Mouse (Mus musculus): ENCODE measurements around the gene Tenm4. TPM values are rescaled to one million over a fixed set of nuclear protein-coding genes. Genes with fewer than 3 reads are reported as not detected.

The Tenm4 gene
- polyA plus RNA-seq, 1 experiment from 2014 or later, result 49.9 TPM

DNA sequence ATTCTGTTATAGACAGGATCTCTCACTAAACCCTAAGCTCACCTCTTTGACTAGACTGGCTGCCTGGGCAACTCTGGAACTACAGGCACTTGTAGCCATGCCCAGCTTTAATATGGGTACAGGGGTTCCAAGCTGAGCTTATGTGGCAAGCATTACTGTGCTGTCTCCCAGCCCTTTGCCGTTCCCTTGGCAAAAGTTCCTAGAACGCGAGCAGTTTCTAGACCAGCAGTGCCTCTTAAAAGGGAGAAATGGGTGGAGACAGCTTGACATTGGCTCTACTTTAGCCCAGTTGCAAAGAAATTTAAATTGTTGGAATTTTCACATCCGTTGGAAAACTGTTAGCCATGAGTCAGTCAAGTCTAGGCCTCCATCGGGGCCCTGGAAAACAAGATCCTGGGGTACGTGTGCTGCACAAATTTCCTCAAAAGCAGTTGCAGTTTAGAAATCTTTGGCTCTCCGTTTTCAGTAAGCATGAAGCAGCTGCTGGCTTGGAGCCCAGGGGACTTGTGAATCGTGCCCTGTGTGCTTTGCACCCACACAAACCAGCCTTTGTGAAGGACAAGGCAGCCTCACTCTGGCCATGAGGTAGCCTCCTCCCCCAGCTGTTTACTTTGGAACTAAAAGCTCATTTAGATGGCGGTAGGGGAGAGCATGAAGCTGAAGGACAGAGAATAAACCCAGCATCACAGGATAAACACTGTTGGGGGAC lies 625.1 kb downstream of the Tenm4 start:
- H3K4me3 ChIP-seq, result no peak overlapping the region
- no peaks in the 10 kb centered on the region for H3K27me3 ChIP-seq
- H3K9me3 ChIP-seq, result no peaks in the 10 kb centered on the region
- H3K4me2 ChIP-seq (replicated peaks), result peak overlapping the region; percentile 1
- H3K9ac ChIP-seq, result no peak overlapping the region
- 33% methylated on average over 9 of the region's 9 CpGs for WGBS
- H3K4me1 ChIP-seq, result peaks cover 93% of the 10 kb centered on the region
- peak overlapping the region; percentile 94 for H3K27ac ChIP-seq
- ATAC-seq (ENCODE audit: low FRiP score, low read depth), result peak; percentile 86
- H3K36me3 ChIP-seq, result no peaks in the 10 kb centered on the region

DNA sequence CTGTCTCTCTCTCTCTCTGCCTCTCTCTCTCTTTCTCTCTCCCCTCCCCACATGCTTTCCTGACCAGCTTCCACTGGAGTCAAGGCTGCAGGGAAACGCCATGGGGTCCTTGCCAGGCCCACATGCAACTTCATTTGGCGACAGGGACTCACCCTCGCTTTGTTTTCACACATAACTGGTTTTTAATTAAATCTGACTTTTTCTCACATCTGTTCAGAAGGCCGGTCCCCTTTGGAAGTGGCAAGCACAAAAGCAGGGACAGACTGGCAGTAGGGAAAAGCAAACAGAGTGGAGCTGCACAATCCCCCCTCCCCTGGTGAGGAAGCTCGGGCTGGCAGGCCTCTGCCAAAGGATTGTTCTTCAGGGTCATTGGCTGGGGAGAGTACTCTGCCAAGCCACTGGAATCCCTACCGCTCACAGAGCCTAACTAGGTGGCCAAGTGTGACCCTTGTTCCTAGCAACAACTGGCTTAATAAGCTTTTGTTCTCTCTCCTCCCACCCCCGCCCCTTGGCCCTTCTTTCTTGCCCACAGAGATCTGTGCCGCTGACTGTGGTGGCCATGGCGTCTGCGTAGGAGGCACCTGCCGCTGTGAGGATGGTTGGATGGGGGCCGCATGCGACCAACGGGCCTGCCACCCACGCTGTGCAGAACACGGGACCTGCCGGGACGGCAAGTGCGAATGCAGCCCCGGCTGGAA lies 625.9 kb downstream of the Tenm4 start:
- Histone ChIP-seq H3K4me3 (no peak overlapping the region), H3K27me3 (no peaks in the 10 kb centered on the region), H3K36me3 (no peaks in the 10 kb centered on the region), H3K4me2 (replicated peaks) (peak overlapping the region; percentile 1), H3K4me1 (peaks cover 95% of the 10 kb centered on the region), H3K9me3 (no peaks in the 10 kb centered on the region), H3K27ac (peak overlapping the region; percentile 94), H3K9ac (no peak overlapping the region)
- 62% methylated on average over 20 of the region's 20 CpGs for WGBS
- peak; percentile 37 for ATAC-seq (ENCODE audit: low FRiP score, low read depth)

DNA sequence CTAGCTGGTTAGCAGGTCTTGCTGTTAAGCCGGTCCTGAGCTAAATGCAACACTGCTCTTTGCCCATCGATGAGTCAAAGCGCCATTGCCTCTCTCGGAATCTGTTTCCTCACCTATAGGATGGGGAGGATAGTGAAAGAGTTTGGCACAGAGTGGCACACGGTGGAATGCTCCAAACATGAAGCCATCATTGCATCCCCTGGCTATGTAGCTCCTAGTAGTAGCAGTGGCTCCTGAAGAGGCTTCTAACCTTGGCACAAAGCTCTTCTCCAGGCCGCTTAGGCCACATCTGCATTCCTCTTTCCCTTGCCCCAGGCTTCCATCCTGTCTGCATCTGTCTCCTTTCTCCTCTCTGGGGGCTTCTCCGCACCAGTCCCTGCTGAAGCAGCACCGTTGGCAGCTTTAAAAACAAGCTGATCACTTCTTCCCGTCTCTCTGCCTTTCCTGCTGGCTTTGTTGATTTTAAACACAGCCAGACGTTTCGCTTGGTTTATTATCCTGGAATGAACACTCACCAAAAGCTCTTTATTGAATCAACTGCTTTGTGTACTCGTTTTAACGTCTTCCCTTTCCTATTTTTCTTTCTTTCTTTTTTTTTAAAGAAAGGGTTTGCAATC lies 626.8 kb downstream of the Tenm4 start:
- WGBS, result 36% methylated on average over 13 of the region's 13 CpGs
- Histone ChIP-seq H3K9ac (no peak overlapping the region), H3K4me1 (peaks cover 88% of the 10 kb centered on the region), H3K9me3 (no peaks in the 10 kb centered on the region), H3K27me3 (no peaks in the 10 kb centered on the region), H3K36me3 (peaks cover 1% of the 10 kb centered on the region; the same call in 1 of the 2 replicates), H3K4me3 (no peak overlapping the region), H3K27ac (peak overlapping the region; percentile 94), H3K4me2 (replicated peaks) (peak overlapping the region; percentile 14)
- ATAC-seq (ENCODE audit: low FRiP score, low read depth), result no peak

DNA sequence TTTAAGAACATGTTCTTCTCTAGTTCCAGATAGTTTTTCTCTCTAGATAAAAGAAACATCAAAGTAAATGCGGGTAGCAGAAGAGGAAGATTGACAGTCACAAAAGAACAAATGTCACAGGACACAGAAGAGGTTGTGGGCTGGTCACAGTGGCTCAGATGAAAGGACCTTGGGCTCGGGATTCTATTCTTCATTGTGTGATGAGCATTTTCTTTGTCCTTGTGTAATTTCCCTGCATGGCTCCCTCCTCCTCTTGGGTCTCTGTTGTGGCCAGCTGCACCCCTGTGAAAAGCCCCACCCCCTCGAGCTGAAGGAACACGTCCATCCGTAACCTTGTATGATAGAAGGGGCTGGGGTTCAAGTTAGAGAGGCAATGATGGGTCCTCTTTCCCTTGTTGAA lies 628.8 kb downstream of the Tenm4 start:
- Histone ChIP-seq H3K9me3 (no peaks in the 10 kb centered on the region), H3K4me3 (no peak overlapping the region), H3K9ac (no peak overlapping the region), H3K4me1 (peaks cover 70% of the 10 kb centered on the region), H3K27ac (0 out of 2 replicates have a peak overlapping the region, but pooled peaks have one; percentile 15), H3K4me2 (replicated peaks) (no peak overlapping the region), H3K36me3 (peaks cover 6% of the 10 kb centered on the region; the same call in 1 of the 2 replicates), H3K27me3 (no peaks in the 10 kb centered on the region)
- no peak for ATAC-seq (ENCODE audit: low FRiP score, low read depth)
- WGBS, result 74% methylated on average over 5 of the region's 5 CpGs

DNA sequence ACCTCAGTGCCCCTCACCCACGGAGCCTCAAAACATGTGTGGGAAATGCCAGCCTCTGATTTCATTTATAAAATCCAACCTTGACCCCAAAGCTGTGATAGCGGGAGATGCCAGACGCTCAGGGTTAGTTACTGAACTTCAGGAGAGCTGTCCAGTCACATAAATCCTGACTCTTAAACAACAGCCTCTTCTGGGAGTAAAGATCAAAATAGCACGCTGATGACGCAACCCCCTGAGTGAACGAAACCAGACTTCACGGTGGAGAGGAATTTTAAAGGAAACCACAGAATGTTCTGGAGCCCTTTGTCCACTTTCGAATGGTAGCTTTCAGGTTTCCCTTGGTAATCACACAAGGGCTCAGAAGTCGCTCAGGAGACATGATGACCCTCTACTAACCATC lies 630.3 kb downstream of the Tenm4 start:
- H3K9ac ChIP-seq, result no peak overlapping the region
- no peak for ATAC-seq (ENCODE audit: low FRiP score, low read depth)
- no peak overlapping the region for H3K4me3 ChIP-seq
- peak overlapping the region; percentile 44; the same call in 1 of the 2 replicates for H3K27ac ChIP-seq
- H3K4me1 ChIP-seq, result peaks cover 54% of the 10 kb centered on the region
- no peaks in the 10 kb centered on the region for H3K27me3 ChIP-seq
- H3K9me3 ChIP-seq, result no peaks in the 10 kb centered on the region
- 25% methylated on average over 9 of the region's 9 CpGs for WGBS
- H3K36me3 ChIP-seq, result peaks cover 12% of the 10 kb centered on the region; the same call in 1 of the 2 replicates
- no peak overlapping the region for H3K4me2 ChIP-seq (replicated peaks)

DNA sequence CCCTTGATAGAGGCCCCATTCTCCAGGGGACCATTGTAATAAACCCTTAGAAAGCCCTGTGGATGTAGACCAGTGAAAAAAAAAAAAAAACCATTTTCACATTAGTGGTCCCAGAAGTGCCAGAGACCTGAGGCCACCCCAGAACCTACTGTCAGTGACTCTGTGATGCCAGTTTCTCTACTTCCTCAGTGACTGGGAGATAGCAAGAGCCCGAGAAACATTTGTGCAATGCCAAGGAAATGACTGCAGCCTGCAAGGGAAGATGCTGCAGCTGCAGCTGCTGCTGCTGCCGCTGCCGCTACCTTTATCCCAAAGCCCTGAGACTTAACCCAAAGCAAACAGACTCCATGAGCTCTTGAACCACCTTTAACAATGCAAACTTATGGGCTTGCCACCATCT lies 631.2 kb downstream of the Tenm4 start:
- ATAC-seq (ENCODE audit: low FRiP score, low read depth), result no peak
- H3K9me3 ChIP-seq, result no peaks in the 10 kb centered on the region
- 92% methylated on average over 3 of the region's 3 CpGs for WGBS

DNA sequence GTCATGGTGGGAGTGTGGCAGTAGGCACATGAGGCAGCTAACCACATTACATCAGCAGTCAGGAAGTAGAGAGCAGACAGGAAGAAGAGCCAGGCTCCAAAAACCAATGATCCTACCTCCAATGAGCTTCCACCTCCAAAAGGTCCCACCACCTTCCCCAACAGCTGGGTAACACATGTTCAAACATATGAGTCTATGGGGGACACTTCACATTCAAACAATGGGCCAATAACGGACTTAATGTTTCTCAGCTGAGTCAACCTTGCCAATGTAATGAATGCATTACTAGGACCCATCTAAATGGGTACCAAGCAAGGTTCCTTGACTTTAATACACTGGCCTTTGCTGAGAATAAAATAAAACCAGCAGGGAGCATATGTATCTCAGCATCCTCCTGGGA lies 635.5 kb downstream of the Tenm4 start:
- Histone ChIP-seq H3K36me3 (peaks cover 12% of the 10 kb centered on the region; the same call in 1 of the 2 replicates), H3K4me2 (replicated peaks) (no peak overlapping the region), H3K9me3 (no peaks in the 10 kb centered on the region), H3K4me1 (peaks cover 41% of the 10 kb centered on the region), H3K9ac (no peak overlapping the region), H3K27ac (no peak overlapping the region), H3K27me3 (no peaks in the 10 kb centered on the region), H3K4me3 (no peak overlapping the region)
- ATAC-seq (ENCODE audit: low FRiP score, low read depth), result peak; percentile 41
- WGBS, result 39% methylated on average over 1 of the region's 1 CpGs

More for the DNA sequence above, 631.2 kb downstream of the Tenm4 start:
- Histone ChIP-seq H3K36me3 (peaks cover 12% of the 10 kb centered on the region; the same call in 1 of the 2 replicates), H3K4me2 (replicated peaks) (no peak overlapping the region), H3K27me3 (no peaks in the 10 kb centered on the region), H3K9ac (no peak overlapping the region), H3K4me1 (peaks cover 54% of the 10 kb centered on the region), H3K27ac (no peak overlapping the region), H3K4me3 (no peak overlapping the region)

DNA sequence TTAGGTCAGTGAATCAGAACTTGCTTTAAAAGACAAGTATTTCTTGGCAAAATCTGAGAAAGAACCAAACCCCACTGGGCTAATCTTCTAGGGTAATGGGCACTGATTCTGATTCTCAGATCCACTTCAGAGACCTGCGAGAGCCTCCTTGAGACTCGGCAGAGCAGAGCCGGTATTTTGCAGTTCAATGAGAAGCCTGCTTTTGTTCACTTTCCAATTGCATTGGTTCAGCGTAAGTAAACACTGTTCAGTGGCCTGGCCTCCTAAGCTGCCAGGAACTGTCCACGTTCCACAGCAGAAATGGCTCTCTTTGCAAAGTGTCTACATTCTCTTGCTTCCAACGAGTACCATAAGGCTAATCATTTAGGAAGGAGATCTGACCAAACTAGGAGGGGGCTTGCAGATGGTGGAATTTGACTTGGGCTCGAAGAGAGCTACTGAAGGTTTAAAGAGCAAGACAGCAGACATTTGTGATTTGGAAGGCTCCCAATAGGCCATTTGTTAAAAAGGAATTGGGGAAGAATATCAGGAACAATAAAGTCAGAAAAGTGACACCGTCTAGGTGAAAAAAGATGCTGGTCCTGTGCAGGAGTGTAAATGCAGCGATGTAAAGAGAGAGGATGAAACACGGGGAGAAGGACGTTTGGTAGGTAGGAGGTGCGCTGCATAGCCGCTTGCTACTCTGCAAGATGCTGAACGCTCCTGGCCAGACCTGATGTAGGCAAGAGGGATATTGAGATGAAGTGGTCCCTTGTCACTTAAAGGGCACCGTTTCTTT lies 636.4 kb downstream of the Tenm4 start:
- H3K4me3 ChIP-seq, result no peak overlapping the region
- peaks cover 12% of the 10 kb centered on the region; the same call in 1 of the 2 replicates for H3K36me3 ChIP-seq
- no peak overlapping the region for H3K27ac ChIP-seq
- peaks cover 36% of the 10 kb centered on the region for H3K4me1 ChIP-seq
- no peaks in the 10 kb centered on the region for H3K27me3 ChIP-seq
- 62% methylated on average over 15 of the region's 15 CpGs for WGBS
- H3K4me2 ChIP-seq (replicated peaks), result no peak overlapping the region
- H3K9me3 ChIP-seq, result no peaks in the 10 kb centered on the region
- no peak overlapping the region for H3K9ac ChIP-seq
- no peak for ATAC-seq (ENCODE audit: low FRiP score, low read depth)

DNA sequence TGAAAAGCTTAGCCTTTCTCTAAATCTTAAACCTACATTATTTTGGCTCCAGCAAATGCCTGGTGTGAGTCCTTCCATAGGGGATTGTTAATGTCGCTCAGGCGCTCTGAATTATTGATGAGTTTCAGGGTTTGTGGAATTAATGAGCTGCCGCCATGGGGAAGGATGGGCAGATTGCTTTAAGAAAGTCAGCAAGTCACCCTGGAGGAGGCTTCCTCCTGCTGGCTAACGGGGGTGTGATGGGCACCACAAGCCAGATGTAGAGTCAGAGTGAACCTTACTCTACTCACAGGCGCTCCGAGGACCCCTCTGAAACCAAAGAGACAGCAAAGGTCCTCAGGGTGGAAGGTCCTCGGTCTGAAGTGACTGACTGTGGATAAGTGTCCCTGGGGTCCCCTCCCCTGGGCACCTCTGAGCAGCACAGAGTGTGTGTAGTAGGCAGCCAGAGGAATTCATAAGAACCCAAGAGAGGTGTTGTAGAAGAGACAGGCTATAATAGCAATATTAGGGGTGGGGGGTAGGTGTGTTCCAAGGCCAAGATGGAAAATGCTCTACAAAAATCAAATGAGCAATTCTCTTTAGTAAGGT lies 637.1 kb downstream of the Tenm4 start:
- Histone ChIP-seq H3K9ac (no peak overlapping the region), H3K4me2 (replicated peaks) (no peak overlapping the region), H3K27me3 (no peaks in the 10 kb centered on the region), H3K9me3 (no peaks in the 10 kb centered on the region), H3K4me3 (no peak overlapping the region), H3K4me1 (peaks cover 40% of the 10 kb centered on the region), H3K36me3 (peaks cover 7% of the 10 kb centered on the region; the same call in 1 of the 2 replicates), H3K27ac (no peak overlapping the region)
- ATAC-seq (ENCODE audit: low FRiP score, low read depth), result no peak
- WGBS, result 74% methylated on average over 7 of the region's 7 CpGs

DNA sequence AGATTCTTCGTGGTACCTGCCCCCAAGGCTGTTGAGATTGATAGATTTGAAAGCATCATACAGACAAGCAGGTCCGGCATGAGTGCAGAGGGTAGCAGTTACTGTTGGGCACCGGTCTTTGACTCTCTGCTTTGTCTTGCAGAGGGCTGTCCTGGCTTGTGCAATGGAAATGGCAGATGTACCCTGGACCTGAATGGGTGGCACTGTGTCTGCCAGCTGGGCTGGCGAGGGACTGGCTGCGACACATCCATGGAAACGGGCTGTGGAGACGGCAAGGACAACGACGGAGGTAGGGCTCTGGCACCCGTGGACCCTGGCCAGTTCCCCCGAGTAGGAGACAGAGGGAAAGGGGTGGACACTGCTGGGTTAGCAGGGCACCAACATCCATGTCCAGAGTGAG lies 640.6 kb downstream of the Tenm4 start:
- Histone ChIP-seq H3K9ac (no peak overlapping the region), H3K27ac (no peak overlapping the region), H3K4me2 (replicated peaks) (no peak overlapping the region), H3K4me3 (no peak overlapping the region), H3K36me3 (no peaks in the 10 kb centered on the region), H3K27me3 (no peaks in the 10 kb centered on the region), H3K4me1 (peaks cover 56% of the 10 kb centered on the region), H3K9me3 (no peaks in the 10 kb centered on the region)
- ATAC-seq (ENCODE audit: low FRiP score, low read depth), result no peak
- WGBS, result 89% methylated on average over 11 of the region's 11 CpGs

DNA sequence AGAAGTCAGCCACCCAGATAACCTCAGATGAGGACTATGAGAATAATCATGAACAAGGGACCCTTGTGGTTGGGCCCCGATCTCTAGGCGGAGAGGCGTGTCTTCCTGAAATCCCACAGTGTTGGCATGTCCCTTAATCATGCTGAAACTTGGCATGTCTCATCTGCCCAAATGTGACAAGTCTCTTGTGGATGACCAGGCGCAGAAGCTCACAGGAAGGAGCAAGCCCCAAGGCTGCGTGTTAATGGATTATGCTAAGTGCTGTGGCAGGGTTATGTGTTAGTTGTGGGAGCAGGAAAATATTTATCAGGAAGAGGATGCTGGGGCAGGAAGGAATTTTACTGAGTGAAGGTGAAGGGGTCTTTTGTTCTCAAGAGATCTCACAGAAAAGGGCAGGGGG lies 642.0 kb downstream of the Tenm4 start:
- H3K4me3 ChIP-seq, result no peak overlapping the region
- no peaks in the 10 kb centered on the region for H3K36me3 ChIP-seq
- no peak overlapping the region for H3K9ac ChIP-seq
- H3K27ac ChIP-seq, result peak overlapping the region; percentile 76
- peak overlapping the region; percentile 9; the same call in 1 of the 2 replicates for H3K4me2 ChIP-seq (replicated peaks)
- no peaks in the 10 kb centered on the region for H3K27me3 ChIP-seq
- peaks cover 49% of the 10 kb centered on the region for H3K4me1 ChIP-seq
- H3K9me3 ChIP-seq, result no peaks in the 10 kb centered on the region
- 68% methylated on average over 5 of the region's 5 CpGs for WGBS
- no peak for ATAC-seq (ENCODE audit: low FRiP score, low read depth)

Measured in limb, embryonic 13.5 days (tissue).